Mouse (Mus musculus) stomach, embryonic 16.5 days (tissue): ENCODE data around the gene Acot2. TPM values are rescaled to one million over a fixed set of nuclear protein-coding genes. Genes with fewer than 3 reads are reported as not detected.
A peak's percentile ranks its signal among the peaks of the same experiment; 100 is the strongest.

ENCODE experiments used
- ATAC-seq: fragments of 200-750 bp; cut with Nextera tagmentation; 2 replicates; pipeline ENCODE4 v1.8.0; 2017; ENCODE audit warnings: moderate number of reproducible peaks, moderate TSS enrichment; ENCODE audit not compliant: insufficient read depth, low FRiP score
- H3K27ac ChIP-seq: fragments of 300-500 bp; sonication (generic); 2 replicates; pipeline ENCODE4 v1.5.1; 2014; ENCODE audit warnings: low read length
- H3K27me3 ChIP-seq: fragments of 300-500 bp; sonication (generic); 2 replicates; pipeline ENCODE4 v1.6.1; 2014; ENCODE audit warnings: low read length, control low read depth, mixed read lengths; ENCODE audit not compliant: control insufficient read depth, insufficient read depth
- H3K36me3 ChIP-seq: fragments of 300-500 bp; sonication (generic); 2 replicates; pipeline ENCODE4 v1.6.1; 2014; ENCODE audit warnings: low read length; ENCODE audit not compliant: control insufficient read depth, insufficient read depth
- H3K4me1 ChIP-seq: fragments of 300-500 bp; sonication (generic); 2 replicates; pipeline ENCODE4 v1.6.1; 2014; ENCODE audit warnings: low read length, control low read depth, mixed read lengths; ENCODE audit not compliant: control insufficient read depth, insufficient read depth
- H3K4me2 ChIP-seq: fragments of 300-500 bp; sonication (generic); 2 replicates; pipeline ENCODE4 v1.6.1; 2014; ENCODE audit warnings: low read depth, low read length, mixed read lengths
- H3K4me3 ChIP-seq: fragments of 300-500 bp; sonication (generic); replicated peaks from 2 replicates; pipeline ENCODE4 v1.5.1; 2014; ENCODE audit warnings: mild to moderate bottlenecking, low read length
- H3K9ac ChIP-seq: fragments of 300-500 bp; sonication (generic); 2 replicates; pipeline ENCODE4 v1.6.1; 2014; ENCODE audit warnings: low read length
- H3K9me3 ChIP-seq: fragments of 300-500 bp; sonication (generic); replicated peaks from 2 replicates; pipeline ENCODE4 v1.6.1; 2016; ENCODE audit warnings: low read length, control low read depth; ENCODE audit not compliant: control insufficient read depth
- WGBS: fragments of 180-500 bp; shearing (Covaris S2); extraction: QIAGEN DNeasy Blood & Tissue Kit; methylation state at CpG from one replicate; pipeline ENCODE4 v1.1.7; 2014; 5-methylcytosine and 5-hydroxymethylcytosine counted together
- polyA plus RNA-seq: library from polyadenylated mRNA; unstranded; fragments of >200 nt; fragmentation: Nextera tagmentation; extraction: Ambion mirVana; gene quantifications from 2 replicates; pipeline ENCODE4 v1.2.1, GENCODE M21; 2015

The Acot2 gene
- polyA plus RNA-seq, 1 experiment from 2014 or later = 23.7 TPM

DNA sequence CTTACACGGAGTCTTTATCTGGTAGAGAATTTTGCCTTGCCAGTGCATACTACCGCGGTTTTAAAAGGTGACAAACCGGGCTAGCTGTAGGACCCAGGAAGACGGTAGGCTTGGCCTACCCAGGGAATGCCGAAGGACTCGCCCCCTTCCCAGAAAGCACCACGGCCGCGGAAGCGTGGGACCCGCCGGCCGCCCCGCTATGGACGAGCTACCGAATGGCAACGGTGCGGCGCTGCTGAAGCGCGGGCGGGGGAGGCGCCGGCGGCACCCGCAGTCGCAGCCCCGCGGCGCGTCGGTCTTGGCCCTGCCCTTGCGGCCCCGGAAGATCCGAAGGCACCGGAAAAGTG, 37.2 kb upstream of the Acot2 start, which contains the start of gene Riox1:
Riox1 (plus strand) TSS at position 116 of the 347 bp plus-strand sequence.
- peak within 1 kb of the TSS; percentile 69 for H3K27ac ChIP-seq
- H3K9me3 ChIP-seq = no peaks in the 10 kb centered on the region; the same call in 1 of the 2 replicates

DNA sequence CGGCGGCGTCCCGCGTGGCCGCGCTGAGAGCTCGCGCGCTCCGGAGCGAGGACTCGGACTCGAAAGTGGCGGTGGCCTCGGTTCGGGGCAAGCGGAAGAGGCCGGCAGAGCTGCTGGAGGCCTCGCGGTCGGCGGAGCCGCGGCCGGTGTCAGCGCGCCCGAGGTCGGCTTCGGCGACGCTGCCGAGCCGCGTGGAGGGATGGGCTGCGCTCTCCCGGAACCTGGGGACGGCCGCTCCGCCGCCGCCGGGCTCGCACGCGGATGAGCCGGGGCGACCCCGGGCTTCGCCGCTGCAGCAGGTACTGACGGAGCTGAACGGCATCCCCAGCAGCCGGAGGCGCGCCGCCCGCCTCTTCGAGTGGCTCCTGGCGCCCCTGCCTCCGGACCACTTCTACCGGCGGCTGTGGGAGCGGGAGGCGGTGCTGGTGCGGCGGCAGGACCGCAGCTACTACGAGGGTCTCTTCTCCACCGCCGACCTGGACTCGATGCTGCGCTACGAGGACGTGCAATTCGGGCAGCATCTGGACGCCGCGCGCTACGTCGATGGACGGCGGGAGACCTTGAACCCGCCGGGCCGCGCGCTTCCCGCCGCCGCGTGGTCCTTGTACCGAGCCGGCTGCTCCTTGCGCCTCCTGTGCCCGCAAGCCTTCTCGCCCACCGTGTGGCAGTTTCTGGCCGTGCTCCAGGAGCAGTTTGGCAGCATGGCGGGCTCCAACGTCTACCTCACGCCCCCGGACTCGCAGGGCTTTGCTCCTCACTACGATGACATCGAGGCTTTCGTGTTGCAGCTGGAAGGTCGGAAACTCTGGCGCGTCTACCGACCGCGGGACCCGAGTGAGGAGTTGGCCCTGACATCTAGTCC, 36.6 kb upstream of the Acot2 start:
- ATAC-seq = peak; percentile 56
- H3K27ac ChIP-seq = peak overlapping the region; percentile 69
- H3K27me3 ChIP-seq = no peaks in the 10 kb centered on the region
- H3K4me2 ChIP-seq = peak overlapping the region; percentile 97
- peak overlapping the region; percentile 87 for H3K9ac ChIP-seq
- no peaks in the 10 kb centered on the region; the same call in 1 of the 2 replicates for H3K9me3 ChIP-seq
- H3K4me3 ChIP-seq = peak overlapping the region; percentile 88
- H3K4me1 ChIP-seq = peaks cover 24% of the 10 kb centered on the region
- 0 out of 2 replicates have a peak, but pooled peaks cover 9% of the 10 kb centered on the region for H3K36me3 ChIP-seq
- under 1% methylated on average over 109 of the region's 116 CpGs for WGBS

More for the DNA sequence above, 37.2 kb upstream of the Acot2 start, which contains the start of gene Riox1:
- Histone ChIP-seq H3K27me3 (no peaks in the 10 kb centered on the region), H3K4me3 (peak within 1 kb of the TSS; percentile 88), H3K9ac (peak within 1 kb of the TSS; percentile 87), H3K4me2 (peak within 1 kb of the TSS; percentile 97), H3K4me1 (peaks cover 24% of the 10 kb centered on the region), H3K36me3 (0 out of 2 replicates have a peak, but pooled peaks cover 9% of the 10 kb centered on the region)
- ATAC-seq = peak; percentile 94
- WGBS = 1% methylated on average over 37 of the region's 37 CpGs

DNA sequence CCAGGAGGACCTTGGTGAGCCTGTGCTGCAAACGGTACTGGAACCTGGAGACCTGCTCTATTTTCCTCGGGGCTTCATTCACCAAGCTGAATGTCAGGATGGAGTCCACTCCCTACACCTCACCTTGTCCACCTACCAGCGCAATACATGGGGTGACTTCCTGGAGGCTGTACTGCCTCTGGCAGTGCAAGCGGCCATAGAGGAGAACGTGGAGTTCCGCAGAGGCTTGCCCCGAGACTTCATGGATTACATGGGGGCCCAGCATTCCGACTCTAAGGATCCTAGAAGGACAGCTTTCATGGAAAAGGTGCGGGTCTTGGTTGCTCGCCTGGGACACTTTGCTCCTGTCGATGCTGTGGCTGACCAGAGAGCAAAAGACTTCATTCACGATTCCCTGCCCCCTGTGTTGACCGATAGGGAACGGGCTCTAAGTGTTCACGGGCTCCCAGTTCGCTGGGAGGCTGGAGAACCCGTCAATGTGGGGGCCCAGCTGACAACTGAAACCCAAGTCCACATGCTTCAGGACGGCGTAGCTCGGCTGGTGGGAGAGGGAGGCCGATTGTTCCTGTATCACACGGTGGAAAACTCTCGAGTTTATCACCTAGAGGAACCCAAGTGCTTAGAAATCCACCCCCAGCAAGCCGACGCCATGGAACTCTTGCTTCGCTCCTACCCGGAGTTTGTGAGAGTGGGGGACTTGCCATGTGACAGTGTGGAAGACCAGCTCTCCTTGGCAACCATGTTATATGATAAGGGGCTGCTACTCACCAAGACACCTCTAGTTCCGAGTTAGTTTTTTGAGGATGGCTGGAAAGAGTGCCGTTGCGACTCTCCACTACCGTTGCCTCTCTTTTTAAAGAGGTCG, 35.7 kb upstream of the Acot2 start:
- Histone ChIP-seq H3K4me1 (peaks cover 24% of the 10 kb centered on the region), H3K36me3 (0 out of 2 replicates have a peak, but pooled peaks cover 9% of the 10 kb centered on the region), H3K27ac (no peak overlapping the region), H3K4me2 (peak overlapping the region; percentile 97), H3K4me3 (peak overlapping the region; percentile 88), H3K9ac (peak overlapping the region; percentile 87), H3K9me3 (no peaks in the 10 kb centered on the region; the same call in 1 of the 2 replicates), H3K27me3 (no peaks in the 10 kb centered on the region)
- ATAC-seq = no peak
- WGBS = 55% methylated on average over 32 of the region's 32 CpGs

- H3K27ac ChIP-seq = no peak overlapping the region
- H3K9me3 ChIP-seq = no peaks in the 10 kb centered on the region
- no peak for ATAC-seq
- H3K4me1 ChIP-seq = 0 out of 2 replicates have a peak, but pooled peaks cover 2% of the 10 kb centered on the region
- no peaks in the 10 kb centered on the region for H3K27me3 ChIP-seq
- 0 out of 2 replicates have a peak, but pooled peaks cover 4% of the 10 kb centered on the region for H3K36me3 ChIP-seq
- no peak overlapping the region for H3K9ac ChIP-seq
- WGBS = 94% methylated on average over 9 of the region's 9 CpGs
- no peak overlapping the region for H3K4me3 ChIP-seq
- H3K4me2 ChIP-seq = no peak overlapping the region
These were observed 29.4 kb upstream of the Acot2 start for GRCm38 (mm10) chr12:83958278-83958677.

DNA sequence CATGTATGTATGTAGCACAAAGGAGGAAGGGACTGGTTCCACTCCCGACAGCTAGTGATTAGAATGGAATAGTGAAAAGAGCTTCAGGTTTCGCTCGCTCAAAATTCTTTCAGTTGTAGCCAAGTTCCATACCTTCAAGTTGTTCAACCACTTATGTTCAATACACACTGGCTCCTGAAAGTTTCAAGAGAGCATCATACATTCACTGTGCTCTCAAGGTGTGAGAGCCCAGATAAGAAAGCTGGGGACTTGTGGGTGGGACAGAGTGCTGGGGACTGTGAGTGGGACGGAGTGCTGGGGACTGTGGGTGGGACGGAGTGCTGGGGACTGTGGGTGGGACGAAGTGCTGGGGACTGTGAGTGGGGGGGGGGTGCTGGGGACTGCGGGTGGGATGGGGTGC, 22.4 kb upstream of the Acot2 start:
- no peak overlapping the region for H3K4me3 ChIP-seq
- H3K4me1 ChIP-seq = no peaks in the 10 kb centered on the region
- no peak overlapping the region for H3K9ac ChIP-seq
- no peaks in the 10 kb centered on the region for H3K27me3 ChIP-seq
- no peaks in the 10 kb centered on the region for H3K9me3 ChIP-seq
- no peaks in the 10 kb centered on the region for H3K36me3 ChIP-seq
- H3K4me2 ChIP-seq = no peak overlapping the region
- no peak overlapping the region for H3K27ac ChIP-seq
- WGBS = 77% methylated on average over 6 of the region's 7 CpGs
- no peak for ATAC-seq

- Histone ChIP-seq H3K27me3 (no peaks in the 10 kb centered on the region), H3K4me3 (no peak overlapping the region), H3K9ac (no peak overlapping the region), H3K4me2 (no peak overlapping the region), H3K4me1 (no peaks in the 10 kb centered on the region), H3K36me3 (no peaks in the 10 kb centered on the region), H3K9me3 (no peaks in the 10 kb centered on the region), H3K27ac (no peak overlapping the region)
- peak; percentile 60; the same call in 1 of the 2 replicates for ATAC-seq
- 41% methylated on average over 2 of the region's 2 CpGs for WGBS
These were observed 15.5 kb upstream of the Acot2 start for GRCm38 (mm10) chr12:83972117-83972516.

DNA sequence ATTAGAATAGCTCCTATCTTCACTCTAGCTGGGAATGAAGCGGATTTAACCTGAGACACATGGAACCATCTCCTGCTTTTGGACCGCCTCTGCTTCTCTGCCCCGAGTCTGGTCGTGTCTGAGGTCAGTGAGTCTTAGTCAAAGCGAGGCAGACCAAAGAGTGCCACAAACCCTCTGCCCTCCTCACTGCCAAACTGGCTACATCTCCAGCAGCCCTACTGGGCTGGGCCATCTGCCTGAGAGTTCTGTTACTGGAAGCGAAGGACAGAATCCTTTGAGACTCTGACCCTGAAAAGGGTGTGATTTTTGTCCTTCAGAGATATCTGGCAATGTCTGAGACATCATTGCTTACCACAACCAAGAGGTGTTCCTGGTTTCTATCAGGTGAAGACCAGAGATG, 8.8 kb upstream of the Acot2 start:
- no peaks in the 10 kb centered on the region for H3K27me3 ChIP-seq
- no peak overlapping the region for H3K9ac ChIP-seq
- no peak overlapping the region for H3K27ac ChIP-seq
- no peaks in the 10 kb centered on the region for H3K36me3 ChIP-seq
- no peak overlapping the region for H3K4me3 ChIP-seq
- H3K4me2 ChIP-seq = no peak overlapping the region
- no peaks in the 10 kb centered on the region for H3K9me3 ChIP-seq
- H3K4me1 ChIP-seq = no peaks in the 10 kb centered on the region
- no peak for ATAC-seq
- WGBS = 85% methylated on average over 6 of the region's 6 CpGs

DNA sequence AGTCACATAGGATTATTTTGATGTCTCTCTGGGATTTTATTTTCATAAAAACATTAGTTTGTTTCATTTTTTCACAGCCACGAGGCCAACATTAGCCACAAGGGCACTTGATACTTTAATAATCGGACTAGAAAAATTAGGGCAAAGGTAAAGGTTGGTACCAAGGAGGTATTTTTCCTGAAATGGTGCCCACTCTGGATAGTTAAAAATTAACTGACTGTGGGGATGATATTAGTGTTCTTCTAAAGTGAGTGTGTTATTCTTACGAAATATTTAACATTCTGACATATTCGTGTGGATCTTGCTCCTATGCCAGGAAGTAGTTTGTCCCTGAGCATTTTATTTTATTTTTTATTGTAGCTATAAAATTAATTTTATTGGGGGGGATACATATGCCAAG, 6.0 kb upstream of the Acot2 start:
- H3K4me2 ChIP-seq = no peak overlapping the region
- H3K4me3 ChIP-seq = no peak overlapping the region
- no peak overlapping the region for H3K27ac ChIP-seq
- no peaks in the 10 kb centered on the region for H3K9me3 ChIP-seq
- no peak for ATAC-seq
- no peaks in the 10 kb centered on the region for H3K27me3 ChIP-seq
- no peak overlapping the region for H3K9ac ChIP-seq
- no peaks in the 10 kb centered on the region for H3K36me3 ChIP-seq
- WGBS = 79% methylated on average over 4 of the region's 4 CpGs
- no peaks in the 10 kb centered on the region; the same call in 1 of the 2 replicates for H3K4me1 ChIP-seq
